19 mouse cellular contexts compared by ENCODE assay signal in the genomic region with DNA sequence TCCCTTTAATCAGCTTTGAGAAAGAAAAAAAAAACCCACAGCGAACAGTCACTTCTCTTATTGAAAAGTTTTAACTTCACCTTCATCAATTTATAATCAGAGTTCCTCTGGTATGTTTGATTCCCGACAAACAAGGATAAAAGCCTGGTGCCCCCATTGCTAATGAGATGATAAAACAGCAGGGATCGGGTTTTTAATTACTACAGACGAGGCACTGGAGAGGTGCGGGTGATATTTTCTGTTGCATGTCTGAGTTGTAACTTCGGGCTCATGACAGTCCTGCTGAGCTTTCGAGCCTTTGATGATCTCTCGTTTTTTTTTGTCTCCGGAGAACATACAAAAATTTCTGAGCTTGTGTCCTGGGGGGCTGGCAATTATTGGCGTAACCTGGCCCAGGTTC. TPM values are rescaled to one million over a fixed set of nuclear protein-coding genes. Genes with fewer than 3 reads are reported as not detected.
DNase-seq lines count a peak whose midpoint lies in the region; ATAC-seq lines count a peak whose summit lies in the region.
"Had no signal": no experiment of that assay in that cellular context is flagged by ENCODE, and none has a peak within 500 bp of the region (broad histone marks: within the 10 kb centered on the region; RNA-seq: fewer than 3 reads in every experiment).

No protein-coding gene starts in this region.

- no peak overlapping the region for H3K4me3 ChIP-seq in neural tube, embryonic 12.5 days
- no peak overlapping the region for H3K4me3 ChIP-seq in hindbrain, embryonic 15.5 days
- H3K4me3 ChIP-seq in midbrain, embryonic 12.5 days: no peak overlapping the region
- no peak overlapping the region for H3K4me3 ChIP-seq in intestine, embryonic 16.5 days (ENCODE audit: low read length)
- H3K4me3 ChIP-seq: erythroblast, embryonic 14.5 days; intestine, embryonic 15.5 days; left cerebral cortex, adult 2 months had no signal

- intact Hi-C loops in gastrocnemius, postnatal 14 days (cut with DNase I; ENCODE audit: low total_unique reads): no loop called here

- no peak overlapping the region for H3K27ac ChIP-seq in neural tube, embryonic 12.5 days
- H3K27ac ChIP-seq in hindbrain, embryonic 15.5 days (replicated peaks): no peak overlapping the region
- no peak overlapping the region for H3K27ac ChIP-seq in midbrain, embryonic 12.5 days (replicated peaks)
- no peak overlapping the region for H3K27ac ChIP-seq in intestine, embryonic 16.5 days (ENCODE audit: low read length)
- H3K27ac ChIP-seq: intestine, embryonic 15.5 days; left cerebral cortex, adult 2 months had no signal

- DNase-seq in neural tube, embryonic 10.5 days (ENCODE audit: extremely low spot score, low spot score): no peak
- no peak for DNase-seq in gastrocnemius, postnatal 14 days
- DNase-seq in gastrocnemius, adult 8-10 months (ENCODE audit: low spot score in 2 of 2): no peak
- DNase-seq: cerebellum, adult 11 months; right cerebral cortex, postnatal 14 days; thymus, adult 18-20 months had no signal

- H3K27me3 ChIP-seq in neural tube, embryonic 12.5 days (replicated peaks): no peaks in the 10 kb centered on the region
- peaks cover 5% of the 10 kb centered on the region; the same call in 1 of the 2 replicates for H3K27me3 ChIP-seq in hindbrain, embryonic 15.5 days
- H3K27me3 ChIP-seq in midbrain, embryonic 12.5 days: peaks cover 10% of the 10 kb centered on the region
- H3K27me3 ChIP-seq in intestine, embryonic 16.5 days (replicated peaks; ENCODE audit: control insufficient read depth, insufficient read depth, low read length): no peaks in the 10 kb centered on the region
- H3K27me3 ChIP-seq: CH12.LX; intestine, embryonic 15.5 days had no signal

- ATAC-seq in neural tube, embryonic 12.5 days (ENCODE audit: low FRiP score, low read depth): no peak
- no peak for ATAC-seq in hindbrain, embryonic 15.5 days (ENCODE audit: low FRiP score, low read depth)
- ATAC-seq in midbrain, embryonic 12.5 days (ENCODE audit: low FRiP score, low read depth): no peak
- ATAC-seq in intestine, embryonic 16.5 days: no peak
- ATAC-seq: intestine, embryonic 15.5 days; lung, postnatal 0 days had no signal

- no peaks in the 10 kb centered on the region for H3K36me3 ChIP-seq in neural tube, embryonic 12.5 days
- H3K36me3 ChIP-seq in hindbrain, embryonic 15.5 days: no peaks in the 10 kb centered on the region
- H3K36me3 ChIP-seq in midbrain, embryonic 12.5 days: no peaks in the 10 kb centered on the region
- no peaks in the 10 kb centered on the region for H3K36me3 ChIP-seq in intestine, embryonic 16.5 days (ENCODE audit: control insufficient read depth, insufficient read depth, low read length)
- H3K36me3 ChIP-seq: intestine, embryonic 15.5 days had no signal

- H3K4me1 ChIP-seq in neural tube, embryonic 12.5 days: no peaks in the 10 kb centered on the region
- H3K4me1 ChIP-seq in hindbrain, embryonic 15.5 days (replicated peaks): peaks cover 13% of the 10 kb centered on the region
- H3K4me1 ChIP-seq in midbrain, embryonic 12.5 days: peaks cover 5% of the 10 kb centered on the region; the same call in 1 of the 2 replicates
- no peaks in the 10 kb centered on the region for H3K4me1 ChIP-seq in intestine, embryonic 16.5 days (ENCODE audit: control insufficient read depth, insufficient read depth, low read length)
- H3K4me1 ChIP-seq: intestine, embryonic 15.5 days had no signal

- H3K4me2 ChIP-seq in neural tube, embryonic 12.5 days (replicated peaks): peak overlapping the region; percentile 31
- peak overlapping the region; percentile 24; the same call in 1 of the 2 replicates for H3K4me2 ChIP-seq in hindbrain, embryonic 15.5 days
- H3K4me2 ChIP-seq in midbrain, embryonic 12.5 days (replicated peaks): 0 out of 2 replicates have a peak overlapping the region, but pooled peaks have one; percentile 9
- no peak overlapping the region for H3K4me2 ChIP-seq in intestine, embryonic 16.5 days (ENCODE audit: low read depth, low read length)
- H3K4me2 ChIP-seq: intestine, embryonic 15.5 days; liver, embryonic 11.5 days had no signal

- WGBS in neural tube, embryonic 12.5 days: 27% methylated on average over 10 of the region's 10 CpGs
- 28% methylated on average over 10 of the region's 10 CpGs for WGBS in hindbrain, embryonic 15.5 days
- WGBS in midbrain, embryonic 12.5 days: 40% methylated on average over 10 of the region's 10 CpGs
- 71% methylated on average over 10 of the region's 10 CpGs for whole genome bisulfite sequencing in intestine, embryonic 16.5 days

- H3K9me3 ChIP-seq in neural tube, embryonic 12.5 days: no peaks in the 10 kb centered on the region
- H3K9me3 ChIP-seq in hindbrain, embryonic 15.5 days: no peaks in the 10 kb centered on the region
- no peaks in the 10 kb centered on the region for H3K9me3 ChIP-seq in midbrain, embryonic 12.5 days
- H3K9me3 ChIP-seq in intestine, embryonic 16.5 days (ENCODE audit: control insufficient read depth, low read length): no peaks in the 10 kb centered on the region
- H3K9me3 ChIP-seq: intestine, embryonic 15.5 days had no signal

- no peak overlapping the region for H3K9ac ChIP-seq in neural tube, embryonic 12.5 days
- no peak overlapping the region for H3K9ac ChIP-seq in hindbrain, embryonic 15.5 days
- H3K9ac ChIP-seq in midbrain, embryonic 12.5 days (replicated peaks): no peak overlapping the region
- no peak overlapping the region for H3K9ac ChIP-seq in intestine, embryonic 16.5 days (ENCODE audit: low read depth, low read length)
- H3K9ac ChIP-seq: intestine, embryonic 15.5 days had no signal

RNA-seq across cellular contexts. Expression of gene Piwil1, which starts 5.5 kb away (rescaled TPM):
- polyA plus RNA-seq in neural tube, embryonic 12.5 days (2016; fragmentation: Nextera tagmentation; extraction: Ambion mirVana): 0.18 TPM in 1 of 2 replicates, not detected in the other
- polyA plus RNA-seq in hindbrain, embryonic 15.5 days (2015; fragmentation: Nextera tagmentation; extraction: Ambion mirVana): 0.32 and 0.39 TPM in 2 replicates
- polyA plus RNA-seq in midbrain, embryonic 12.5 days (2016; fragmentation: Nextera tagmentation; extraction: Ambion mirVana): 0.17 and 0.24 TPM in 2 replicates
- total RNA-seq in gastrocnemius, postnatal 14 days (2021): under 1 TPM; 0.13 to 0.21 TPM
- not detected in 2 replicates for polyA plus RNA-seq in intestine, embryonic 16.5 days (2015; fragmentation: Nextera tagmentation; extraction: Ambion mirVana)
- total RNA-seq in gastrocnemius, adult 8-10 months (2022): not detected
- total RNA-seq: CH12.LX; common myeloid progenitor, adult 5-6 weeks; granulocyte monocyte progenitor cell, adult 5-6 weeks; left cerebral cortex, adult 2 months had no signal
- polyA plus RNA-seq: erythroblast, embryonic 14.5 days; heart, embryonic 16.5 days; intestine, embryonic 15.5 days; liver, embryonic 11.5 days; lung, postnatal 0 days had no signal
